Comparison of ENCODE assay signal across 24 mouse cellular contexts in the genomic region with DNA sequence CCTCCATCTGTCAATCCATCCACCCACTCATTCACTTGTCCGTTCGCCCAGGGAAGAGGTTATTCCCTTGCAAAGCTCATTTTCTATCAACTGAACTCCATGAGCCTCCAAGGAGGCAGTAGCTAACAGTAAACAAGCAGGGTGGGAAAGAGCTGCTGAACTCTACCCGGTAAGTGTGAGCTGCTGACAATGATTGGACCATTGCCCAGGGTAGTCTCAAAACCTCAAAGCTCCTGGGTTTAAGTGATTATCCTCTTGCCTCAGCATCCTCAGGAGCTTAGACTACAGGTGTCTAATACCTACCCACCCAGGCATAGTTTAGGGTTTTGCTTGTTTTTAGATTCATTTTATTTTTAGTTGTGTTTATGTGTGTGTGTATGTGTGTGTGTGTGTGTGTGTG.
"Had no signal": no experiment of that assay in that cellular context is flagged by ENCODE, and none has a peak within 500 bp of the region (broad histone marks: within the 10 kb centered on the region; RNA-seq: fewer than 3 reads in every experiment).

No protein-coding gene starts in this region.

- ATAC-seq: hindbrain, postnatal 0 days; intestine, embryonic 16.5 days; liver, embryonic 12.5 days had no signal

- H3K4me3 ChIP-seq: gastrocnemius, adult 2 months; heart, embryonic 10.5 days; heart, embryonic 12.5 days; hindbrain, embryonic 13.5 days; hindbrain, embryonic 15.5 days; kidney, embryonic 15.5 days; limb, embryonic 13.5 days; limb, embryonic 15.5 days; liver, embryonic 12.5 days had no signal

- DNase-seq: gastrocnemius, adult 2 months; gastrocnemius, postnatal 10 days; gastrocnemius, postnatal 36 days; heart, adult 18-20 months; heart, postnatal 10 days; kidney, adult 11 months; kidney, adult 2 months; kidney, adult 9 months; kidney, postnatal 14 days; kidney, postnatal 36 days; layer of hippocampus, adult 9-11 months; layer of hippocampus, postnatal 36 days; left cerebral cortex, postnatal 4 days had no signal

- H3K27ac ChIP-seq: gastrocnemius, adult 2 months; heart, embryonic 10.5 days; hindbrain, embryonic 13.5 days; hindbrain, embryonic 15.5 days; hindbrain, postnatal 0 days; kidney, embryonic 15.5 days; kidney, postnatal 0 days; limb, embryonic 13.5 days; limb, embryonic 15.5 days; liver, embryonic 12.5 days had no signal

- H3K4me2 ChIP-seq: heart, embryonic 12.5 days; hindbrain, embryonic 13.5 days; hindbrain, embryonic 15.5 days; kidney, embryonic 15.5 days; limb, embryonic 13.5 days; limb, embryonic 15.5 days; liver, embryonic 12.5 days had no signal

- H3K36me3 ChIP-seq: heart, embryonic 10.5 days; heart, embryonic 12.5 days; hindbrain, embryonic 13.5 days; hindbrain, embryonic 15.5 days; liver, embryonic 12.5 days had no signal

- H3K27me3 ChIP-seq: heart, embryonic 12.5 days; hindbrain, embryonic 13.5 days; hindbrain, embryonic 15.5 days; kidney, embryonic 15.5 days; limb, embryonic 13.5 days; limb, embryonic 15.5 days; liver, embryonic 12.5 days had no signal

- H3K9ac ChIP-seq: heart, embryonic 12.5 days; hindbrain, embryonic 13.5 days; hindbrain, embryonic 15.5 days; kidney, embryonic 15.5 days; limb, embryonic 13.5 days; limb, embryonic 15.5 days; liver, embryonic 12.5 days had no signal

- H3K4me1 ChIP-seq: heart, embryonic 10.5 days; heart, embryonic 12.5 days; kidney, embryonic 15.5 days; limb, embryonic 13.5 days; limb, embryonic 15.5 days; liver, embryonic 12.5 days had no signal

- H3K9me3 ChIP-seq: heart, embryonic 10.5 days; heart, embryonic 12.5 days; hindbrain, embryonic 13.5 days; hindbrain, embryonic 15.5 days; kidney, embryonic 15.5 days; limb, embryonic 15.5 days; liver, embryonic 12.5 days had no signal
